Mouse (Mus musculus) right cerebral cortex, postnatal 10 days (tissue): ENCODE measurements around the gene Tmem132c.
A peak's percentile ranks its signal among the peaks of the same experiment; 100 is the strongest.

Experiments used
- DNase-seq, 2 experiments: peaks; one replicate each; pipeline ENCODE4 v3.0.0; 2021; ENCODE audit warnings: low spot score in 2 of 2

The Tmem132c gene

GRCm38 (mm10) chr5:127406014-127406655 lies 164.5 kb downstream of the Tmem132c start:
- DNase-seq, result no peak

DNA sequence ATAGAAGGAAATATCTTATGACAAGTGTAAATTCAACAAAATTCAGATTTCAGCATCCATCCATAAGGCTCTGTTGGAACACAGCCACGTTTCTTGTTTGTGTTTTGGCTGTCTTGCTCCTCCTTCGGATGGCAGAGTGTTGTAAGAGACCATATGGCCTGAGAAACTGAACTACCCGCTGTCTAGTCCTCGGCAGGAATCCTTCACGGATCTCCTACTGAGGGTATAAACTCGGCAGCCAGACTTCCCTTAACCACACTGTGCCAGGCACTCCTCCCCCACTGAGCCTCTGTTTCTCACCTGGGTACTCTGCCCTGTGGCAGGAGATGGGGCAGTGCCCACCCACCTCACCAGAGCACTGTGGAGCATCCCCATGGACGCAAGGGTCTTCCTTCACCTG lies 174.9 kb downstream of the Tmem132c start:
- DNase-seq, result peak; percentile 63 to 77

DNA sequence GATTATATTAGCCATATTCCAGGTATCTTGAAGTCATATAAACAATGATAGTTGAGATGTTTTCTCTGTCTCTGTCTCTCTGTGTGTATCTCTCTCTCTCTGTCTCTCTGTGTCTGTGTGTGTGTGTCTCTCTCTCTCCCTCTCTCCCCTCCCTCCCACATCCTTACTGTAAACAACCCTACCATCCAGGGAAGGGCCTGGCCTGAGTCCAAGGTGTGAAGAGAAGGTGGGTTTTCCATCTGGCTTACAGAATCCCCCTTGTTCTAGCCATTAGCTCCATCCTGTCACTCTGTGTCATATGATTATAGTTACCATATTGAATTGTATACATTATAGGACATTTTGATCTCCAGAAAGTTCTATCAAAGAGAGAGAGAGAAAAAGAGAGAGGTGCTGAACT lies 182.3 kb downstream of the Tmem132c start:
- no peak for DNase-seq

- no peak for DNase-seq
Observed at GRCm38 (mm10) chr5:127429124-127429523, 187.5 kb downstream of the Tmem132c start.

DNA sequence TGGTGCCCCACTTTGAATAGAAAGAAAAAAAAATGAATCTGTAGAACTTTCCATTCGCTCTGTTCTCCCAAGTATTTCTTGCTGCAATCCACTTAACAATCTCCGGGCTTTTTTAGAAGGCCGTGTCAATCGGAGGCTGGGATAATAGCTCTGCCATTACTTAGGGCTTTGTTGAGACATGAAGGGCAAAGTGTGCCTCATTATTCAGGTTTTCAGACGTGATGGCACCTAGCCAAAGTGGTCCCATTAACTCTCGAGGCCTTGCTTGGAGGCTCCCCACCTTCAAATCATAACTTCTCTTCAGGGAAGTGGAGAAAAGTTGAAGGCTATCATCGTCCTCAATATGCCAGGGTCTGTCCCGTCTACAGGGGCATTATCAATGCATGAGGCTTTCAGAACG lies 190.0 kb downstream of the Tmem132c start:
- DNase-seq, result no peak

GRCm38 (mm10) chr5:127436836-127437235 lies 195.2 kb downstream of the Tmem132c start:
- no peak for DNase-seq

DNA sequence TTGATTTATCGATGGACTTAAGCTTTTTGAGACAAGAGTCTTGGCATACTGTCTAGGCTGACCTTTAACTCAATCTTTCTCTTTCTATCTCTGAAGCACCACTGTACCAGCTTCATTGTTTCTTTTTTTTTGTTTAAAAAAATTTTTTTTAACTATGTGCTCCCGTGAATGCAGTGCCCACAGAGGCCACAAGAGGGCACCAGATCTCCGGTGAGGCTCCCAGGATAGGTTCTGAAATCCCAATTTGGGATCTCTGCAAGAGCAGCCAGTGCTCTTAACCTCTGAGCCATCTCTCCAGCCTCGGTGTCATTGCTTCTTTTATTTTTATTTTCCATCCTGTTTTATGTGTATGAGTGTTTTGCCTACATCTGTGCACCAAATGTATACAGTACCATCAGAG lies 197.0 kb downstream of the Tmem132c start:
- no peak for DNase-seq

DNA sequence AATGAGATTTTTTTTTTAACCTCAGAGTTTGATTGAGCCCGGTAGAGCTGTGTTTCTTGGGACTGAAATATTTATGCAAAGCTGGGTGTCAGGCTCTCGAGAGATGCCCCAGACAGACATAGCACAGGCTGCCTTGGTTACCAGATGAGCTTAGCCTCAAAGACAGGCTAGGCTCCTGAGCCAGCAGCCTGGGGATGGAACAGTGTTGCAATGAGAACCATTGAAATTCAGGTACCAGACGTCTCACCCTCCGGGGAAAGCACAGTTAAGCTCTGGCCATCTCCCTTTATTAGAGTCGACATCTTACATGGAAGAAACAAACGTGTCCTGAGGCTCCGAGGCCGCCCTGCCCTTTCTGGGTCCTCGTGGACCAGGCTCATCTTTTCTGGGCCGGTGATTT lies 200.4 kb downstream of the Tmem132c start:
- DNase-seq, result no peak

DNA sequence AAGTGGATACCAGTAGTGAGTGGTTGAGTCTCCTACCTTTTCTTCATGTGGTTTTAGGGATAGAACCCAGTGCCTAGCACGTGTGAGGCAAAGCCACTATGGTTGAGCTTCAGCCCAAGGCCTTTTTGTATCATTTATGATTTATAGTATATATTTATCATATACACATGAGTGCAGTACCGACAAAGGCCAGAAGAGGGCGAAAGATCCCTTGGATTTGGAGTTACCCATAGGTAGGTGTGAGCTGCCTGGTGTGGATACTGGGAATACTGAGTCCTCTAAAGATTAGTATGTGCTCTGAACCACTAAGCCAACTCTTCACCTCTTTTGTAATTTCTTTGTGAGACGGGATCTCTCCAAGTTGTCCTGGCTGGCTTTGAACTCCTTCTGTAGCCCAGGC lies 212.0 kb downstream of the Tmem132c start:
- peak in 1 of 2 experiments; percentile 42 for DNase-seq

DNA sequence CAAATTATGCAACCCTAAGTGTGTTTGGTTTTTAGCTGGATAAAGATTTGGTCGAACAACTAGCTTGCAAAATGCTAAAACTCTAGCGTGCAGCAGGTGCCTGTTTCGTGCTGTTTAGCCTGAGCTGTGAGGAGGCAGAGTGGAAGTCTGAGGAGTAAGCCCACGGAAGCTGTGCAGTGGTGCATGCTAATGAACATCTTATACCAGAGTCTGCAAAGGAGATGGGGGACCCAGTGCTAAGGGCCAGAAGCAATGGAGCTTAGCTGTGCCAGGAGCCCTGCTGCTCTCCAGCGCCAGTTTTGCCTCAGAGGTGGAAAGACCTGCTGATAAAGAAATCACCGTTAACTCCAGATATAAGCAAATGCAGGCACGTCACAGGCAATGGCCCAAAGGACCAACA lies 212.5 kb downstream of the Tmem132c start:
- DNase-seq, result no peak

DNA sequence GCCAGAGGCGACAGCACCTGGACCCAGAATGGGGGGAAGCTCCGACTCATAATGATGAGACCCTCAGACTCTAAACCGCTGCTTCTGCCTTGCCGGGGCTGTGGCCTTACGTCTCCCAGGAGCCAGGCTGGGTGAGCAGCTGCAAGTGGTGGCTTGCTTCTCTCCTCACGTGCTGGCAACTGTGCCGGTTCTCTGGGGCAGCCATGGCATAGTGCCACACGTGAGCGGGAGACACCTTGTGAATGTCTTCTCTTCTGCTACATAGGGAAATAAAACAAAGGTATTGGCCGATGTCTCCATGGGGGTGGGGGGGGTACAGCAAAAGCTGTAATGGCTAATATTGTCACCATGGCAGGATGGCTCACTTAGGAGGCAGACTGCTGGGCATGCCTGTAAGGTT lies 214.5 kb downstream of the Tmem132c start:
- no peak for DNase-seq

- no peak for DNase-seq
Observed at GRCm38 (mm10) chr5:127468151-127468550, 226.5 kb downstream of the Tmem132c start.

GRCm38 (mm10) chr5:127470351-127470750 lies 228.7 kb downstream of the Tmem132c start:
- no peak for DNase-seq

DNA sequence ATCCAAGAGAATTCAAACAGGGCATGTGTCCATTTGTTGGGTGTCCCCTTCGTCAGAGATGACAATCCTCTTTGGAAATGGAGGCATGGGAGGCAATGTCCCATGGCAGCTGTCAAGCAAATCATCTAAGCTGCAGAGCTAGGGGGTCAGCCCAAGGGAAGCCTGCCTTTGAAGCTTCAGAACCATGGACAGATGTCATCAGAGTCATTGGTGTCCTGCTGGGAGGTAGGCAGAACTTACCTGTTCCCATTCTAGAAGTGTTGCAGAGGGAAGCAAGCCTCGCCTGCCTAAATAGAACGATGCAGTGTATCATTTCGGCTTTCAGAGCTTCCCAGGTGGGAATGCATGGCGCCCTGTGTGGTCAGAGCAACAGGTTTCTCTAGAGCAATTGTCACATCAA lies 230.3 kb downstream of the Tmem132c start:
- no peak for DNase-seq

GRCm38 (mm10) chr5:127473706-127474105 lies 232.1 kb downstream of the Tmem132c start:
- no peak for DNase-seq

DNA sequence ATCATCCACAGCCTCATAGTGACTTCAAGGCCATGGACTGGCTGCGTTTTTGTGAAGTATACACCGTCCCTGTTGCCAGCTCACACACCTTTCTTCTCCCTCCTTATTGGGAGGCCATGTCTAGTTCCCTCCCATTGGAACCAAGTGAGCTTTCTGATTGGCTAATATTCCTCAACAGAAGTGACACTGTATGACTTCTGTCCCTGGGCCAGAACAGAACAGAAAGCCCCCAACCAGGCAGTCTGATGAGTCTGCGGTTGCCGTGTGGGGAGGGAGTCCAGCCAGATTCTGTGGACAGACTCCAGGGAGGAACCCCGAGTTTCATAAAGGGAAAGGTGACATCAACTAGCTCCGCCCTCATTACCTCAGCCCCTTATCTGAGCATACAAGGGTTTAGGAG lies 233.2 kb downstream of the Tmem132c start:
- no peak for DNase-seq

DNA sequence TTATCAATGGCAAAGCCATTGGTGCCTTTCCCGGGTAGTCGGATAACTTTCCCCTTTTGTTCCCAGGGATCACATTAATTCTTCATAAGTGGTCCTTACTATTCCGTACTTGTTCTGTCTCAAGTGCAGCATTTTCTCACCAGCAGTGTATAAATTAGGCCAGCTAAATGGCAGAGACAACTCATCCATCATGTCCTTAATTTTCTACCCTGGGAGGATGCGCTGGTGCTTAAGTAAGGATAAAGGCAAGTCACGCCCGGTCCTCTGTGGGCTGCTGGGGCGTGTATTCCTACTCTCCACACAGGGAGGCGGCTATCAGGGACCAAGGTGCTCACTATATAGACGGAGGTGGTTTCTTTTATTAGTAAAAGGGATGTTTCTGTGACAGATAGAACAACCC lies 236.2 kb downstream of the Tmem132c start:
- no peak for DNase-seq

DNA sequence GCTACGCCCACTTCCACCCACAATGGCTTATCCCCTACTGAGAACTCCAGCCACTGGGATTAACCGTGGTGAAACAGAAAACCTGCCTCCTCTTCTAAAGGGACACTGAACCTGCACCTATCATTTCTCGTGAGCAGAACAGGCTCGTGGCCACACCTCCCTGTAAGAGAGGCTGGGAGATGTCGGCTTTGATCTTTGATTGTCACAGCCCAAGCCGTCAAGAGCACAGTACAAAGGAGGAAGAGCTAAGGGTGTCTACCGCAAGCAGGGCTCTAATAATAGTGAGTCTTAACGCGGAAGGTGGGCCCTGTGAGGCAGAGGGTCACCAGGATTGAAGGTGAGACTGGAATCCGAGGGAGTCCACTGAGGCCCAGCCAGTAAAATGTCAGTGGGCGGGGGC lies 236.7 kb downstream of the Tmem132c start:
- DNase-seq, result no peak

GRCm38 (mm10) chr5:127480931-127481330 lies 239.3 kb downstream of the Tmem132c start:
- DNase-seq, result peak; percentile 31 to 36

- peak; percentile 35 to 58 for DNase-seq
Observed at GRCm38 (mm10) chr5:127481416-127481815, 239.8 kb downstream of the Tmem132c start.

DNA sequence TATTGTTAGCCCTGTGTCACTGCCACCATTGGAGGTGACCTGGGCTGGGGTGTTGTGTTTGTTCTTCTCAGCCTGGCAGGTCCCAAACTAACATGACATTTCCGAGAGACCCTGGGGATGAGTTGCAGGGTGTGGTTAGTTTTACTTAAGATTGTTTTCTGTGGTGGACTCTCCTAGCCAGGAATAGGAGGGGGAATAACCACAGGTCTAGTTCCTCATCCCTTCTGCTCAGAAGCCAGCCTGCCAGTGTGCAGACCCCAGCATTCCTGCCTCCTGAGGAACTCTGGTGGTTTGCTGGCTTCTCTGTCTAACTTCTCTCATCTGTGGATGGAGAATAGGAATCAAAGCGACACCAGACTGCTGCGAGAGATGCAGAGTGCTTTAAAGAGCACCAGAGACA lies 240.7 kb downstream of the Tmem132c start:
- no peak for DNase-seq

DNA sequence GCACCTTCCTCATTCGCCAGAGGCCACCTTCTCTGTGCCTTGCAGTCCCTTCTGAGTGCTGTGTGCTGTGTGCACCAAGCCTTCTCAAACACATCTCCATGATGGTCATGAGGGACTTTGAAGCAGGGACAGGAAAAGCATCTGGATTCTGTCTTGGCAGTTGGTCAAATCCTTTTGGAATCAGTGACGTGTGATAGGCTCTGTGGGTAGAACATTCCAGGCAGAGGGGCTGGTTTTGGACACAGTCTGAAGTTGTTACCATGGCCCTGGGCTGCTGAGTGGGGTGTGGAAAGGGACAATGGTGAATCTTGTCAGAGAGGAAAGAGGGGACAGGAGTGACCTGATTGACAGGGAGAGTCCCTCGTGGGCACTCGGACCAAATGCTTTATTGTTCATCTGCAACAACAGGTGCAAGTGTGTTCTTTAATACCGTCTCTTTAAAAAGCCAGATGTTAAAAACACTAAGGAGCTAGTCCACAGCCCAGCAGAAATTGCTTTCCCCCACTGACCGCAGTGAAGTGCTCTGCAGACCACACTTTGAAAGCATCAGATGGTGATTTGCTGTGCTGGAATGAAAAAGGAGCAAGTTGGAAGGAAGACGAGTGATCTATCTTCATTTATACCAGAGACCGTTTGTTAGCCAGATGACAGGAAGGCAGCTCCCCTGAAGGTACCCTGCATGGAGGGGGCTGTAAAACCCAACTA lies 242.5 kb downstream of the Tmem132c start:
- no peak for DNase-seq

GRCm38 (mm10) chr5:127484813-127485486 lies 243.3 kb downstream of the Tmem132c start:
- DNase-seq, result no peak
